Mouse (Mus musculus) heart, postnatal 10 days (tissue): ENCODE results near the gene Fam214b. TPM values are rescaled to one million over a fixed set of nuclear protein-coding genes. Genes with fewer than 3 reads are reported as not detected.
A peak's percentile ranks its signal among the peaks of the same experiment; 100 is the strongest.

Experiments used
- DNase-seq, 2 experiments: peaks; one replicate each; pipeline ENCODE4 v3.0.0; 2021
- intact Hi-C: fragments of 180-260 bp; cut with DNase I; formaldehyde crosslinking; loops from one replicate; pipeline ENCODE4 v1.15.1; 2025
- total RNA-seq, 2 experiments: library from RNA; stranded (reverse); gene quantifications; 2 replicates each; pipeline ENCODE4 v1.2.3; 2021

The Fam214b gene
- total RNA-seq, 2 experiments from 2014 or later, result 23.6 to 30.7 TPM

DNA sequence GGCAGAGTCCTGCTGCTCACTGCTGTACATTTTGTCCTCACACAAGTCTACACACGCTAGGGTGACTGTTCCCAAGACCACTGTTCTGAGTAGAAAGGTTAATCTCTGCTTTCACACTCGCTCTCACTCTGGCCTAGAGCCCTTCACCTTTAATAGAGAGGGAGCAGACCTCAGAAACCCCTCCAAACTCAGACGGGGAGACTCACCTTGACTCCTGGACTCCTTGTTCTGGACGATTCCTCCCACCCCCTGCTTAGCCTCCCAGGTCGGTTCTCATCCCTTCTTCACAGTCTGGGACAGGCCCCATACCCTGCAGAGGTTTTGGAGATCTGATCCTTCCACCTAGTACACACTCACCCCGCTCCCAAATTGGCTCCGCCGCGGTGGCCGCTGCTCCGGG lies 6.4 kb downstream of the Fam214b start:
- no peak for DNase-seq
- intact Hi-C loops, result loop anchor here (10.0 kb wide), 1 partner anchor 525 kb away; the partner anchor contains the start of genes Creb3 and Tln1

DNA sequence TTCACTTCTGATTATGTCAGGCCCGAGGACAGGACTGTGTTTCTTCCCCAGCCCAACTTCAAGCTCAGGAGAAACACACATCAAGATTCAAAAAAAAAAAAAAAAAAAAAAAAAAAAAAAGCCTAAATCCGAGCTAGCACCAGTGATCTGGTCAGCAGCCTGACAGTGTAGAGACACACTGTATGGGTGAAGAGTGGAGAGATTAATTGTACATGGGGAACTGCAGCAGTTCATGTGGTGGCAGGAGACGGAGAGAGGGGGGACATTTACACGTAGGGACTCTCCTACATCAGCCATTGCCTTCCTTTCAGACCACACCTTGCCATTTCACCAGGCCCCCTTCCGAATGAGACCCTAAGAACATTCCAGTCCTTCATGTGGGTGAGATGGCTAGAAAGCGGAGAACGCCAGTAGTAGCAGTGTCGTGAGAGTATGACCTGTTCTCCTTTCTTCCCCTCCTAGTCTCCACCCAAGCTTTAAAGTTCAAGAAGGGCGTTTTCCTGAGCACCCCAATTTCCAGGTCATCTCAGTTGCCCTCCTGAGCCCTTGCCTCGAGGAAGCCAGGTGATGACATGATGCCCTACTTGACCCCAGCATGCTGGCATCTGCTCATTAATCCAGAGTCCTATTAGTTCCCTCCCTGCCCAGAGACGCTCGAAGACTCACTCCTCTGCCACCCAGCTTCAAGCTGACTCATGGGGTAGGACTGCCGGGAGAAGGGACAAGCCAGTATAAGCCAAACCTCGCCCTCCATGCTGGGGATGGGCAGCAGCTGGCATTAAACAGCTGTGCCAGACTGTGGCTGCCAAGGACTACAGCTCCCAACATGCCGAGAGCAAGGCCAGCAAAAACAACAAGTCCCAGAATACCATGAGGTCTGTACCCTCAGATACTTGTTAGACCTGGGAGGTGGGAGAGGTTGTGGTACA lies 7.2 kb downstream of the Fam214b start:
- peak; percentile 54 to 69 for DNase-seq
- intact Hi-C loops, result loop anchor here (10.0 kb wide), 1 partner anchor 526 kb away; the partner anchor contains the start of genes Creb3 and Tln1

DNA sequence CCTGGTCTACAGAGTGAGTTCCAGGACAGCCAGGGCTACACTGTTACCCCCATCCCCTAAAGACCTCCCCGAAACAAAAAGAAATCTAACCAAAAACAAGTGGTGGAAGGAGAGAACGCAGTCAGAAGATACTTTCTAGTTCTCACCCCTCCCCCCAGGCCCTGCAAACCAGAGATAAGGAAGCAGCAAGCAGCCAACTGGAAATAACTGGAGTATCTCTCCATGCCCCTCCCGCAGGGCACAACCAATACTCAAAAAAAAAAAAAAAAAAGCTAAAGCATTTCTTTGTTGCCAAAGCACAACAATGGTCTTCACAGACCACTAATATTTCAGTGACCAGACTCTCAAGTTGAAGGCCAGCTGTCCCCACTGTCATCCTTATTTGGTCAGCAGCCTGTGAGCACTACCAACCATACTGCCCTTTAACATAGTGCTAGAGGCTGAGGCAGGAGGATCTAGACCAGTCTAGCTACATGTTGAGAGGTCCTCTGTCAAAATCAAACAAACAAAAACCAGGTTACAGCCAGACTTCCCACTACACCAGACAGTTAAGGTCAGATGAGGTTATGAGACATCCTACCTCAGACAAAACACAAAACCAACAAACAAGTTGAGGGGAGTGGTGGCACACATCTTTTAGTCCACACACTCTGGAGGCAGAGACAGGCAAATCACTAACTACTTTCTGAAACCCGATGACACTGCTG lies 8.0 kb downstream of the Fam214b start:
- intact Hi-C loops, result loop anchor here (10.0 kb wide), 1 partner anchor 527 kb away; the partner anchor contains the start of genes Creb3 and Tln1
- no peak for DNase-seq

DNA sequence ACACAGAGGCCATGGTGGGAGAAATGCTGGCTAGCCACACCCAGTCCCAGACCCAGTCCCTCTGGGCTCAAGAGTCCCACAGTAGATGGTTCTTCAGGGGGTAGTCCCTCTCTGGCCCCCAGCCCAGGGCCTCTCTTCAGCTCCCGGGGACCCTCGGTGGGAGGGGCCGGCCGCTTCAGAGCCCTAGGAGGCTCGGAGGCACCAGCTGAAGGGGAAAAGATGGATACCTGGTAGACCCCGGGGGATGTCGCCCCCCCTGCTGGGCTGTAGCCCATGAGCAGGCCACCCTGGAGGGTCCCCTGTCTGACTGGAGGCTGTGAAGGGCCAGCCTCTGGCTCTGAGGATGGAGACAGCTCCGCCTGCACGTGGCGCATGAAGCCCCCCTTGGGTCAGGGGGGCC lies 9.7 kb downstream of the Fam214b start:
- intact Hi-C loops, result loop anchor here (10.0 kb wide), 1 partner anchor 528 kb away; the partner anchor contains the start of genes Creb3 and Tln1
- DNase-seq, result no peak

DNA sequence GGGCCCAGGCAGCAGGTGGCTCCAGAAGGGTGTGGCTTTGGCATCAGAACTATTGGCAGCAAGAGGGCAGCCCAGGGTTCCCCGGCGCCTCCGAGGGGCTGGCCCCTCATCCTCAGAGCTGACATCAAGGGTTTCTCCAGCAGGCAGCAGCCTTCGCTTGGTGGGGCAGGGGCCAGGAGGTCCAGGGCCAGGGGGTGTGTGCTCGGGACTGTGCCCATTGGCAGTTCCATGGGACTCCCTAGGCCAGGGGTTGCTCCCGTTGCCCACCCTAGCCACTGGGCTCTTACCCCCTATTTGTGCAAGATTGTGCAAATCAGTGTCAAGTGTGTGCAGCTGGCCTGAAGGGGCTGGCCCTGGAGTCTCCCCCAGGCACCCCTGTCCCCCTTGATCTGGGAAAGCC lies 10.2 kb downstream of the Fam214b start:
- intact Hi-C loops, result loop anchor here (10.0 kb wide), 1 partner anchor 529 kb away; the partner anchor contains the start of genes Creb3 and Tln1
- no peak for DNase-seq

DNA sequence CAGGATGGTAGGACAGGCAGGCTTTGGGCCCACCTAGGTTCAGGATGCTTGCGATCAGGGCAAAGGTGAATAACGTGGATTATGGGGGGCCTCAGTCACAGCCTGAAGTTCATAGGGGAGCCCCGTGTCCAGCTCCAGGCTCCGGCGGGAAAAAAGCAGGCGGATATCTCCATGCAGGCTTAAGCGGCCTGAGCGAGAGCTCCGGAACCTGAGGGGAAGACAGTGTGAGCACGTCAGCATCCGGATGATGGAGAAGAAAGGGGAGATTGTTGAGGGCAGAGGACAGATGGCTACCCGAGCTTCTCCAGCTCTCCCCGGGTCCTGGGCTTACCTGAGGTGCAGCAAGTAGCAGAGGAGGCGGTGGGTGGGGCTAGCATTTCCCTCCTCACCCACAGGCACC lies 12.5 kb downstream of the Fam214b start:
- intact Hi-C loops, result loop anchor here (10.0 kb wide), 1 partner anchor 531 kb away; the partner anchor contains the start of genes Creb3 and Tln1
- no peak for DNase-seq

DNA sequence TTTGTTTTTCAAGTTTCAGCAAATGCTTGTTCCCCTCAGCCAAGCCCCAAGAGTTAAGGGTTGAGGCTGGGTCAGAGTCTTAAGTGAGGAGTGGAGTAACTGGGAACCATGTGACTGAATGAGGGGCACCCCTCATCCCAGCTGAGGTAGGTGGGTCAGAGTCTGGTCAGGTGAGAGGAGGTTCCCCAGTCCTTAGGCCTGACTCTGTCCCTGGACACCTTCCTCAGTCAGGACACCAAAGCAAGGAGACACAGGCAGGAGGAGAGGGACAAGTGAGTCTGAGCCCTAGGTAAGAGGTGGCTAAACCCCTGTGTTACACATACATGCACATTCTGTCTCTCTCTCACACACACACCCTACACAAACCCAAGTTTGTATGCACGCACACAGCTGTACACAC lies 13.5 kb downstream of the Fam214b start:
- intact Hi-C loops, result loop anchor here (10.0 kb wide), 1 partner anchor 532 kb away; the partner anchor contains the start of genes Creb3 and Tln1
- no peak for DNase-seq

DNA sequence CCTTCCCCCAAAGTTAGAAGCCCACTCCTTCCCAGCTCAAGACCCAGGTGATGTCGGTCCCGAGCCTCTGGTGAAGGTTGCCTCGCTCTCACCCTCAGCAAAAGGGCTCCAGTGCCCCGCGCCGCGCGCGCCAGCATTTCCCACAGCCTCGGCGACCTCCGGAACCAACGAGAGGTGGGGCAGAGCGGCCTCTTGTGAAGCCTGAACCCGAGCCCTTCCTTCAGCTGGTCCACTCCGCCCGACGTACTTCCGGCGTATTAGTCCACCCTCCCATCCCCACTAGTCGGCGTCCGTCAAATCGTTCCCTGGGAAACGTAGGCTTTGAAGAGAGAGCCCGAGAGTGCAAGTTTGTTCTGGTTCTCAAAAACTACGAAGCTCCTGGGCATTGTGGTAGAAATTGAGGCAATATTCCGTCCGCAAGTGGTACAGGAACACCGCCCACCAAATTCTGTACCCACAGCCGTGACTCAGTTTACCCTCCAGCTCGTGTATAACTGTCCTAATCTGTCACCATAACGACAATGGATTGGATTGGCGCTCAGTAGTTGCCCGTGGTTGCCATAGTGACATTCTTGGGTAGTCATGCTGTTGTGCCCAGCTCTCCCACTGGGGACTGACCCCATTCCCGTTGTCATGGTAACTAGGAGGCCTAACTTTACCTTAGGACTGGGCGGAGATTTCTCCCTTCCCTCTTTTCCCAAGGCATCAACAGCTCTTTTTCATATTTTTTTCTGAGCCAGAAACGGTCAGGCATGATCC lies 14.6 kb downstream of the Fam214b start, which contains the start of gene Stoml2:
TSS of gene Stoml2 (minus strand) at position 474 of the 759 bp plus-strand sequence.
- intact Hi-C loops, result loop anchor here (10.0 kb wide), 1 partner anchor 533 kb away; the partner anchor contains the start of genes Creb3 and Tln1
- peak; percentile 94 to 96 for DNase-seq

DNA sequence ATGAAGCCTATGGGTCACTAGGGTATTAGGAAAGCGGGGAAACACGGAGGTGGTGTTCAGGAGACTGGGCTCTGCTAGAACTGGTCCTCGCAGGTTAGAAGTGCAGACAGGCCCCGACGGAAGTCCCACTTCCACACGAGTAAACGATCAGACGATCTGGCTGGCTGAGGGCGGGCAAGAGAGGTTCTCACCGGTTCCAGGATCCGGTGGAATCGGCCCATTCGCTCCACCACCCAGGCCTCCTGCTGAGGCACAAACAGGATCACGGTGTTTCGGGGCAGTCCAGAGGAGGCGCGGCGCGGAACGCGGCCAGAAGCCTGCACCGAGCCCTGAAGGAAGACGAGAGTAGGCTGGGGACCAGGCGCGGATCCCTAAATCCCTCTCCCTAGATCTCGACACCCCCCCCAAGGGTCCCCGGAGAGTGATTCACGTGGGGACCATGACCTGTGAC lies 15.2 kb downstream of the Fam214b start:
- no peak for DNase-seq
- intact Hi-C loops, result loop anchor here (10.0 kb wide), 1 partner anchor 534 kb away; the partner anchor contains the start of genes Creb3 and Tln1

DNA sequence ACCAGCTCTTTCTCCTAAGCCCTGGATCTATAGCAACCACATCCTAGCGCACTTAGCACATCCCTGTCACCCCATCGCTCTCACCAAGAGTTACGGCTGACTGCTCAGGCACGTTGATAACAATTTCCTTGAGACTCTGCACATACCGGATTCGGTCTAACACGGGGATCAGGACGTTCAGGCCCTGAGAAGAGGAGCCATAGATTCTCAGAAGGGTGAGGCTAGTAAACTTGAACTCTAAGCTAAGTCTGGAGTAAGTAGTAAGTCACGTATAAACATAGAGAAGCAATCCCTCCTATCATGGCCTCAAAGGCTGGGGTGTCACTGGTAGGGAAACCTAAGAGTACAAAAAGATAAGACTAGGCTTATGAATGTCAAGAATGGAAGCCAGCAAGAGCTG lies 15.7 kb downstream of the Fam214b start:
- DNase-seq, result no peak
- intact Hi-C loops, result loop anchor here (10.0 kb wide), 1 partner anchor 534 kb away; the partner anchor contains the start of genes Creb3 and Tln1

DNA sequence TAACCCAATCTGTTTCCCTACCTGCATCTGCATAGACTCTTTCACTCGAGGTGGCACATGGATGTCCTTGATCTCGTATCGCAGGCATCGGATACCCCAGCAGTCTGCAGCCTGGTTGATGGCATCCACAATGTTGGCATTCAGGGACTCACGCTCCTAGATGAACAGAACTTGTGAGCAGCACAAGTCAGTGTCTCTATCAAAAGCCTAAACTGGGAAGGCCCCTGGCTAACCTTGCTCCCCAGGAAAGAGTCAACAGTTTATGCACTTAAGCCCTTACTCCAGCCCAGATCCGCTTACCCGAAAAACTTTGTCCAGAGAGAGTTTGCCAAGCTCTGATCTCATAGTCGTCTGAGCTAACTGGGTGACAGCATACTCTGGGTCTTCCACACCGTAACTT lies 16.3 kb downstream of the Fam214b start:
- intact Hi-C loops, result loop anchor here (10.0 kb wide), 1 partner anchor 535 kb away; the partner anchor contains the start of genes Creb3 and Tln1
- DNase-seq, result no peak

DNA sequence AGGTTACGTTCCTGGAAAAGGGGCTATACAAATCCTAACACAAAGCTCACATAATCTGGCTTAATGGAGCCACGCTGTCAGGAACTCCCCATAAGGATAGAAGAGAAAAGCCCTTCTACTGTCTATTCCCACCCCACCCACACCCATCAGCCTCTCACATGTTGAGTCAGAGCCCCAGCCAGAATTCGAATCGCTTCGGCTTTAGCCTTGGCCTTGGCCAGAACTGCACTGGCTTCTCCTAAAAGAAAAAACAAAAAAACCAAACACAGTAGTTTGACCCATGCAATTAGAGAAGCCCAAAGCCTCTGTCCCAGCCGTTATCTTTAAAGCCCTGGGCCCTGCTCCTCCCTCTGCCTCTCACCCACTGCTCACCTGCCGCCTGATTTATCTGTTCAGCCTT lies 16.9 kb downstream of the Fam214b start:
- intact Hi-C loops, result no loop called here

DNA sequence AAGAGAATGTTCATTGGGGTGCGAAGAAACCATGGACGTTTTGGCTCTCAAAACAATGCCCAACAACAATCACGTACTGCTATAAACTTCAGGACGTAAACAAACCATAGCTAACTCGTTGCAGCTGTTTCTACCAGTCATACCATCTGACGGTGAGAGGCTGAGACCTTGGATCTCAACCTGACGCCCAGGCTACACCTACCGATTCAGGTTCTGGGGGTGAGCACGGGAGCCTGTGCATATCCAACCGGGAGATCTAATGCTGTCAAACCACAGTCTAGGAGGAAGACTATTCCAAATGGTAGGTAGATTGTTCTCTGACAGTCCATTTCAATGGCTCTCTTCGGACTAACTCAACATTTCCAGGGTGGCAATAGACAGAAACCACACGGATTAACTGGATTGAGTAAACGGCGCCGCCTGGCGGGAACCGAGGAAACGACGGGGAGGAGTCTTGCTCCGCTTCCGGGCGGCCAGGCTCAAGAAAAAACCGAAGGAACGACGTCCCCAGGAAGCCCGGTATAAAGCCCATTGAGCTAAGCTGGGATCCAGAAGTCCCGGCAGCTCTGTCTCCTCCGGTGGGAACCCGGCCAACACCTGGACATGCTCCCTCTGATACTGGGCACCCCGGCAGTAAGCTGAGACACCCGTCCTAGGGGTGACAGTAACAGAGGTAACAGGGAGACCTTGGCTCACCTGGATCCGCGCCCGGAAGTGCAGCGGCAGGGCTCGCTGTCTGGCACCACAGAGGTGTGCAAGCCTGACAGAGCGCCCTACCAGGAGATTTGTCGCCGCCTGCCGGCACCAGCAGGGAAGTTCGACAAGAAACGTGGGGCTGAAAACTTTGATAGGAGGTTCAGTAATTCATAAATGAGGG lies 20.7 kb downstream of the Fam214b start, which contains the start of gene Pigo:
TSS of gene Pigo (minus strand) at position 736 of the 877 bp plus-strand sequence.
- intact Hi-C loops, result loop anchor here (1.0 kb wide), 1 partner anchor 20 kb away; no protein-coding TSS in a partner anchor
- peak; percentile 96 to 98 for DNase-seq

More for the DNA sequence above, 16.9 kb downstream of the Fam214b start:
- DNase-seq, result no peak

DNA sequence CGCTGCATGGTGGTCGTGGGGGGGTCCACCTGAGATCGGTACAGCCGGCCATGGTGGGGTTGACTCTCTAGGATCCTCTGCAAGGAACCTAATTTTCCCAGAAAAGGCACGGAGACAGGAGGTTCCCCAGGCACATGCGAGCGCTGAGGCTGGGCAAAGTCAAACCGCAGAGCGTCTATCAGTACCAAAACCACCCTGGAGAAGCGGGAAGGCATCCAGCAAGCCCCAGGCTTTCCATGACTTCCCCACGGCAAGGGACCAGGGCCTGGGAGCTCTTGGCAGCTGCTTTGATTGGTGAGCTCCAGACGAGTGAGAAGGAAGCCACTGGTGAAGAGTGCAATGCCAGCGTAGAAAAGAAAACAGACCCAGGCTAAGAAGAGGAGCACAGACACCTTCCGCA lies 21.3 kb downstream of the Fam214b start:
- intact Hi-C loops, result loop anchor here (1.0 kb wide), 1 partner anchor 19 kb away; no protein-coding TSS in a partner anchor
- DNase-seq, result no peak

DNA sequence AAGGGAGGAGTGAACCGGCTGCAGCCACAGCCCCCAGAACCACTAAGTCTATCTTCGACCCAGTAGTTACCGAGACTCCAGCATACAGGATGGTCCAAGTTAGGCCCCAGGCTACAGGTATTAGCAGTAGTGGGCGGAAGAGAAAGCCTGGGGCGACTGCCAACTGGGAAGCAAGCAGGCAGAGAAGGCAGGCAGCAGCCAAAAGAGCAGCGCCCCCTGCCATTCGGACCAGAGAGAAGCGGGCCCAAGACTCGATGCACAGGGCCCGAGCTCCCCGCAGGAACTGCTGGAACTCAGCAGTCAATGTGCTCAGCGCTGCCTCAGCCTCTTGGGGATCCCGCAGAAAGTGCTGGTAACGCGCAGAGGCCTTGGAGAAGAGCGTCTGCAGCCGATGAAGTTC lies 24.7 kb downstream of the Fam214b start:
- intact Hi-C loops, result no loop called here
- DNase-seq, result no peak

DNA sequence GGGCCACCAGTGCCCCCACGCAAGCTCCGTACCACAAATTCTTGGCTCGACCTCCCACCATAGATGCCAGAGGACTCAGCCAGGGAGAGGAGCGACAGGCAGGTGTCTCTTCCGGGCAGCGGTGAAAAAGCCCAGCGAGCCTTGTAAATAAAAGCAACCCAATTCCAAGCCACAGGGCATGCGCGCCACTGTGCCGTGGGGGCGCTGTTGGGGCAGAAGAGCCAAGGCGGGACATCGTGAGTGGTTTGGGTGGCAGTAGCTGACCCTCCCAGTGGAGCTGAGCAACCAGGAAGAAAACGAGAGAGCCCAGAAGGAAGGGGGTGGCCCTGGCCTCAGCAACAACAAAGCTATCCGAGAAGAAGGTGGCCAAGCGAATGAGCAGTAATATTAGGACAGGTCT lies 25.1 kb downstream of the Fam214b start:
- intact Hi-C loops, result no loop called here

DNA sequence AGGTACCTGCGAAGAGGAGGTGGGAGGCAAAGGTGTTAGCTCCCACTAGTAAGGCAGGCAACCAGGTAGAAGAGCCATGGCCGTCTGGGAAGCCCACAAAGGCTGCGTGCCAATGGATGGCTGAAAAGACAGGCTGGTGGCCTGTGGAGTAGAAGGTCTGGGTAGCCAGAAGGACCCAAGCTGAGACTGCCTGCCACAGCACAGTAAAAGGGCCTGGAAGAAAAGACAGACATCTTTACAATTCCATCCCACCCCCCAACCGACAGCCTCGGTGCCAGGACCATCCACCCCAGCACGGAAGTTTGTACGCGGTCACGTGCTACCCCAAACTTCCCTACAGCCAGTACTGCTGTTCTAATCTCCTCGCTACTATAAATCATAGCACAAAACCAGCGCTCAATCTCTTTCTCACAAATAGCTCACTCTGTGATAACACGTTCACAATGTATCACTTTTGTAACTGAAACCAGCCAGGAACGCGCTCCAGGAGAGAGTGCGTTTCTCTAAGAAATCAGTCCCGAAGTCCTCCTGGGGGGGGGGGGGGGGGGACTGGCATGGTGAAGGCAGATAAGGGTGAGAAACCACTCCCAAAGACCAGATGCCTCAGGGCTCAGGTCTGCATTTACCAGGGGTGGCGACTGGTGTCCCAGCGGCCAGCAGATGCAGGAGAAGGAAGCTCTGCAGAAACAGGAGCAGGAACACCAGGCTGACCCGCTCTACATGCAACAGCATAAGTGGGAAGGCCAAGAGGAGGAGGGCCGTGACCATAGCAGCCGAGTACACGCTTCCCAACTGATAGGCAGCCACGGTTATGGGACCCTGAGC lies 26.2 kb downstream of the Fam214b start:
- DNase-seq, result peak in 1 of 2 experiments; percentile 38
- intact Hi-C loops, result no loop called here

More for the DNA sequence above, 25.1 kb downstream of the Fam214b start:
- DNase-seq, result no peak

DNA sequence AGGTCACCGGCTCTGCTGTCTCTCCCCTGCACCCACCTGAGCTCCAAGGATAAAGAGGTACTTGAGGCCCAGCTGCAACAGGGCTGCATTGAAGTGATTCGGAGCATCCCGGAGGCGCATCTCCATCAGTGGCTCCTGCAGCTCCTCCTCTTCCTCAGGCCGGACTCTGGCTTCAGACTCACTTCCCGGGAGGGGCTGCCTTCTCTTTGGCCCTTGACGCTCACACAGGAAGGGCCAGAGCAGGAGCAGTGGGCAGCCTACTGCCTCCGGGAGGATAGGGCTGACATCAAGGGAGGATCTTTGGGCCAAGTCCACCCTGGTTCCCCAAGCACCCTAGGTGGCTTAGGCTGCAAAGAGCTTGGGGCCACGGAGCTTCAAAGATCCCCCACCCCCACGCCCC lies 26.8 kb downstream of the Fam214b start:
- intact Hi-C loops, result no loop called here

More for the DNA sequence above, 26.8 kb downstream of the Fam214b start:
- no peak for DNase-seq
